Mouse (Mus musculus) layer of hippocampus, adult 9-10 months (tissue): Measurements from ENCODE around the gene Cfc1.
"Not testable (repeated sequence)": the region's sequence is repeated elsewhere in the genome, so short reads cannot be mapped to it uniquely, and the experiment has no call there.

Experiments used
- DNase-seq: peaks from one replicate; pipeline ENCODE4 v3.0.0; 2022; ENCODE audit warnings: low spot score

Gene Cfc1

DNA sequence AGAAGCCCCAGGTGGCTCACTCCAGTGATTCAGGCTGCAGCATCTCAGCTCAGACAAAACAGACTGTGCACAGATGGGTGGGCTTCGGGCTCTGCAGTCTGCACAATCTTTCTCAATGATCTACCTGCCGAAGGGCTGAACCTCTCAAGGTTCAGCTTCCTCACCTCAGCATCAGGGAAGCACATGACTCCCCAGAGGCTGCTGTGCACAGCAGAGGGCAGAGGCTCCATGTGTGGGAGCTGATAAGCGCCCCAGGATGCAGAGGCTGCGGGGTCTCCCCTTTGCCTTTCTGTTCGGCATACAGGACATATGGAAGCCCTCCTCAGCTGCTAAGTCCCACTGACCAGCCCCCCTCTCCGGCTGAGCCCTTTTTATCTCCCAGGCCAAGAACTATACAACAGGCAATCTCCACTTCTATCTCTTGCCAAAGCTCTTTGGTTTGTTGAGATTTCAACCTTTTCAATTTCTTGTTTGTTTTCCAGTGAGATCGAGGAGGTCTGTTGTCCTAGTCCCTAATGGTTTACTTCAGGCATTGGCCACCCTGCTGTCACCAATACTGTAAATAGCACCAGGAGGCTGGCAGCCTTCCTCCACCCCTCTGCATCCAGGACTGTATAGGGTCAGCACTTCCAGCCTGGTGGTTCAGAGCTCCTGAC is at the start of gene Cfc1:
Cfc1 (plus strand) TSS at position 606 of the 656 bp plus-strand sequence.
- DNase-seq, result not testable (repeated sequence)

DNA sequence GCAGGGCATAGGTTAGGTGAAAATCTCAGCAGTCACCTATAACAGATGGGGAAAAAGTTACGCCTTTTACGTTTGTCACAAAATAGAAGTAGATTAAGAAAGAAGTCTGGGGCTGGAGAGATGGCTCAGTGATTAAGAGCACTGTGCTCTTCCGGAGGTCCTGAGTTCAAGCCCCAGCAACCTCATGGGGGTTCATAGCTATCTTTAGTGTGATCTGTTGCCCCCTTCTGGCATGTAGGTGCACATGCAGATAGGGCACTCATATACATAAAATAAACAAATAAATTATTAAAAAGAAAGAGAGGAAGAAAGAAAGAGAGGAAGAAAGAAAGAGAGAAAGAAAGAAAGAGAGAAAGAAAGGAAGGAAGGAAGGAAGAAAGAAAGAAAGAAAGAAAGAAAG is 48.1 kb upstream of the Cfc1 start:
- no peak for DNase-seq

DNA sequence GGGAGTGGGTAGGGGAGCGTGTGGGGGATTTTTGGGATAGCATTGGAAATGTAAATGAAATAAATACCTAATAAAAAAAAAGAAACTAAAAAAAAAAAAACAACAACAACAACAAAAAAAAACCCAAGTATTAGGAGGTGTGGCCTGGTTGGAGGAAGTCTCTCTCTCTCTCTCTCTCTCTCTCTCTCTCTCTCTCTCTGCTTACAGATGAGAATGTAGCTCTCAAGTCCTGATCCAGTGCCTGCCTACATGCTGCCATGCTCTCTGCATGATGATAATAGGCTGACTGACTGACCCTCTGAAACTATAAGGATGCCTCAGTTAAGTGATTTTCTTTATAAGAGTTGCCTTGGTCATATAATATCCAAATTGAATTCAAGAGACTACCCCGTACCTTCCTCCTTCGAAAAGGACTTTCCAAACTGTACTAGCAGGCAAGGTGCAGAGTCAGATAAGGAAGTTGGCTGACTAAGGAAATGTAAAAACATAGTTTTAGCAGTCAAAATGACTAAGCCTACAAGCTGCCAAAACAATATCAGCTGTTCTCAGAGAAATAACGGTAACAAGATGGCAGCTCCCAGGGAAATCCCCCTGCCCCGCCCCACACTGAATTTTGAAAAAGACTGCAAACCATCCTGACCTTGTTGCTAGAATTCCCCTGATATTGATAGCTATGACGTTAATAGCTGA is 45.5 kb upstream of the Cfc1 start:
- no peak for DNase-seq

DNA sequence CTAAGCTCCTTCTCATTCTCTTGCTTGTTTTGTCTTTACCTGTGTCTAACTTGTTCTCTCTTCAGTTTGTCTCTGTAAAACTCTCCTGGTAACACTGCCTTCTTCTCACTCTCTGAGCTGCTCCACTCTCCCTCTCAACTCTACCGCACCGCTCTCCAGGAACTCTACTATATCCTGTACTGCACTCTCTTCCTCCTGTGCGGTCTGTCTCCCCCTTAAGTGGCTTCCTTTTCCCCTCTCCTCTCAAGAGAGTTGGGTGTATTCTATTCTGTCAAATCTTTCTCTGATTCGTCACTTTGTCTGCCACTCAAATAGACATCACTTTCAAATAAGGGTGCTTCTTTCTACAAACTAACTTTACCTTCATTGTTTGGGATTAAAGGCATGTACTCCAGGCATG is 44.0 kb upstream of the Cfc1 start:
- no peak for DNase-seq

DNA sequence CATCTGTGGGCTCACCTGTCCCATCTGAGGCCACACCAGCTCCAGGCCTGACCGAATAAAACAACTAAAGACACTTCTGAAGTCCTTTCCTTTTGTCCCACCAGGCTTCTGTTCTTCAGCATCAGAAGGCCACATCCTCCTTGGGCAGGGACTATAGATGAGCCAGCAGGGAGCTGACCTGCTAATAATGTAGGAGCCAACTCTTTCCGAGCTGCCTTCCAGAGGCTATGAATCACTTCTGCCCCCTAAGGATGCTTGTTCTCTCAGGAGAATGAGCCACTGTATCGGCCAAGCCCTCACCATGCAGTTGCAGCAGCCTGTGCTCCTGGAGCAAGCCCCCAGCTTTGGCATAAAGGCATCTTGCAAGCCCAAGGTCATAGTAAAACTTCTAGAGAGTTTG is 32.5 kb upstream of the Cfc1 start:
- DNase-seq, result no peak

DNA sequence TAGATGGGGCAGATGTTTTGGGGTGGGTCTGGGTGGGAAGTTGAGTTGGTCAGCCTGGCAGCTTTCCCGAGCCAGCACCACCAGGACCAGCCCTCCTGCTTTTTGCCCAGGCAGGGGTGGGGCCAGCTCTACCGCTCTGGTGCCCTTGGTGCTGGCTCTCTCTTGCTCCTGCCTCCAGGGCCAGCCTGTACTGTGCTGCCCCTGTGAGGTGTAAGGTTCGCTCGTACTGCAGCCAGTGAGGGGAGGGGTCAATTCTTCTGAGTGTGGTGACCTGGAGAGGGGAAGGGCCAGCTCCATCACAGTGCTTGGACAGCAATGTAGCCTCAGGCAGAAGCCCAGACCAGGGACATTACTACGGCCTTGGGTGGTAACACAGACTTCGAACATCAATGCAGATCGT is 30.1 kb upstream of the Cfc1 start:
- DNase-seq, result no peak

DNA sequence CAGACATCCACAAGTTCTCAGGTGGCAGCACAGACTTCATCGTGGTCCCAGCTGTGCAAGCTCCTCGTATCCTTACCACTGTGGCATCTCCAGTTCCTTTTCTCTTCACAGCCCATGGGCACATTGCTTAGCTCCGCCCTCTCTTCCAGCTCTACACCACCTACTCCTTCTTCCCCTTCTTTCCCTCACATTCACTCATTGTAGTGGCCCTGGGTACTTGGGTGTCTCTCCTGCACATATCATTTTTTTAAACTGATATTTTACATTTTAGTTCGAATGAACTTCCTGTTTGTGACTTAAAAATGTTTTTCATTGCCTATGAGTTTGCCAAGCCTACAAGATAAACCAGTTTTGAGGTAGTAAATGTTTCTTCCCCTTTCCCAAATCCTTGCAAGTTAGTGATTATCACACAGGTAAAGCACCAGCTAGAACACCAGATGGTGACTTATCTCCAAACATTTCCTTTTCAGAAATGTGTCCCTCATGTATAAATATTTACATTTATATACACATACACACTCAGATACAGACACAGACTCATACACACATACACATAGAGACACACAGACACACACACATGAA is 29.4 kb upstream of the Cfc1 start:
- no peak for DNase-seq

DNA sequence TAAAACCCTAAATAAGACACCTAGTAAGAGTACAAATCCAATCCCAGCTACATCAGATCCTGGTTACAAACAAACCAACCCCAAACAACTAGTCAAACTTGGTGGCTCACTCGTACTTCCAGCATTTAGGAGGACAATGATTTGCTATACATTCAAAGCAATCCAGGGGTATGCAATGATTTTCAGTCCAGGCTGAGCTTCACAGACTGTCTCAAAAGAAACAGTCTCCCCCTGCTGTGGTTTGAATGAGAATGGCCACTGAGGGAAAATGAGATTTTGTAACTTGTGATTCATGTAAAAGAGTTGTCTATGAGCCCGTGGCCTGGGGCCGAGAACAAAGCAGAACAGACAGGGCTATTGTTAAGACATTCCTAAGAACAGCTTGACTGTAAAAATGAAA is 27.5 kb upstream of the Cfc1 start:
- DNase-seq, result no peak

DNA sequence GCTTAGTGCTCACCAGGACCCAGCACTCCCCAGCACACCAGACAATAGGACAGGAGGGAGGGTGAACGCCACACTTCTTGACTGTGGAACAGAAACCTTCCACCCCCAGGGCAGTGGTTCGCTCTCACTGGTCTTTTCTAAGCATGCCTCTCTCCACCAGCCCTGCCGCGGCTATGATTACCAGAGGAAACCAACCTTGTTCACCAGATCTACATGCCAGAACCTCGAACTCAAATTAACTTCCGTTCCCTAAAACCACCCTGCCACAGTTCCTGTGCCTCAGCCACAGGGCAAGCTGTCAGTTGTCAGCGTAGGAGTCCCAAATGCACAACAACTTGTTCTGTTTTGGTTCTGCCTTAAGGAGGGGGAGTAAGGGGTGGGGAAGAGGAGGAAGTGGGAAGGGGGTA is 24.9 kb upstream of the Cfc1 start:
- DNase-seq, result no peak

DNA sequence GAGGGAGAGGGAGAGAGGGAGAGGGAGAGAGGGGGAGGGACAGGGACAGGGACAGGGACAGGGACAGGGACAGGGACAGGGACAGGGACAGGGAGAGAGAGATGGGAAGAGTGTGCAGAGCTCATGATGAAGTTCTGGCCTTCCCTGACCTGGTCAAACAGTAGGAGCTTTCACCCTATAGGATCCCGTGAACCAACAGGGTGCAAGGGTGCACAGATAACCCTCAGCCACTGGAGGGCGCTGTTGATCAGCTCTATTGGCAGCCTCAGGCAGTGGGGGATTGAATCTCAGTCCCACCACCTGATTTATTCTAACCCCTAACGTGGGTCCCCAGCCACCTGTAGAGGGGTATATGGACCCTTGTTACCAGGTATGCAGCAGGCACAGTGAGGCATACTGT is 24.4 kb upstream of the Cfc1 start:
- DNase-seq, result peak; percentile 22

DNA sequence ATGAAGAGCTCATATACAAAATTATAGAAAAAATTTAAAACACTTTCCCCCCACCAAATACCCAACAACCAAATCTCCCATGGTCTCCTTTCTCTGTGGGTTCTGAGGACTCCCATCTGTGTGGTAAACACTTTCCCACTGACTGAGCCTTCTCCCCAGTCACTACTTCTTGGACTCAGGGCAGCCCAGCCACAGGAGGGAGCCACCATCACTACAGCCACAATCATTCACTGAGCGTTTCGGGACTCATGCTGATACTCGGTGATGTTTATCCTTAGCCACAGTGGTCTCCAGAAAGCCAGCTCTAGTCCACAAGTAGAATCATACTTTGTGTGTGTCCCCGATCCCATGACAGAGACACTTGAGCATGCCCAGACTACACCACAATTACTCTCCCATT is 22.4 kb upstream of the Cfc1 start:
- DNase-seq, result no peak

DNA sequence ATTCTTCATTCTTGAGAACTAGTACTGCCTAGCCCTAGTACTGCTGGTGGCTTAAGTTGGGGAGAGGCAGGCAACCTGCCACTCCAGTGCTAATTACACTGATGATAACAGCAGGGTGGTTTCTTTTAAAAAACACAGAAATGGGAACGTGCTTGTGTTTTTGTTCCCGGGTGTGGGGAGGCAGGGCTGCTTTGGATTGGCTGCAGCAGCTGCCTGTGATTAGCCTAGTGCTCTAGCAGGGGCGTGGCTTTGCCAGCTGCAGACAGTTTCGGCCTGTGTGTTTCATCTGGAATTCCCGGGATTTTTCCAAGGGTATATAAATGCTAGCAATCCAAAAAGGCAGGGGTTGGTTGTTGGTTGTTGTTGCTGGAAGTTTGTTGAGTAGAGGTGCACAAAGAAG is 18.9 kb upstream of the Cfc1 start:
- no peak for DNase-seq

DNA sequence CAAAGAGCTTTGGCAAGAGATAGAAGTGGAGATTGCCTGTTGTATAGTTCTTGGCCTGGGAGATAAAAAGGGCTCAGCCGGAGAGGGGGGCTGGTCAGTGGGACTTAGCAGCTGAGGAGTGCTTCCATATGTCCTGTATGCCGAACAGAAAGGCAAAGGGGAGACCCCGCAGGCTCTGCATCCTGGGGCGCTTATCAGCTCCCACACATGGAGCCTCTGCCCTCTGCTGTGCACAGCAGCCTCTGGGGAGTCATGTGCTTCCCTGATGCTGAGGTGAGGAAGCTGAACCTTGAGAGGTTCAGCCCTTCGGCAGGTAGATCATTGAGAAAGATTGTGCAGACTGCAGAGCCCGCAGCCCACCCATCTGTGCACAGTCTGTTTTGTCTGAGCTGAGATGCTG is 18.2 kb upstream of the Cfc1 start:
- not testable (repeated sequence) for DNase-seq

DNA sequence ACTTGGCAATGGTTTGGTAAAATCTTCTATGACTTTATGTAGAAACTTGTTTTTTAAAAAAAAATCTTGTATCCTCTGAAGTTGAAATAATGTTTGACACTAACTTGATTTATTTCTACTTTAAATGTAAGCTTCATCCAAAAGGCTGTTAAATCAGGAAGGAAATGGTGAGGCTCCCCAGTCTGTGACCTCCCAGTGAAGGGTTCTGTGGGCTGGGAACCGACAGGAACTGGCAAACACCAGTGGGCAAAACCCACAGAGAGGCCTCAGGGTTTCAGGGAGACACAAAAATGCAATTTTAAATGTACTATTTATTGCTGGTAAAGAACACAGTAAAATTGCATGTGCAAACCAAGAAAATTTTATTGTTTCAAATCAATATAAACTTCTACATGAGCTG is 17.7 kb upstream of the Cfc1 start:
- not testable (repeated sequence) for DNase-seq

DNA sequence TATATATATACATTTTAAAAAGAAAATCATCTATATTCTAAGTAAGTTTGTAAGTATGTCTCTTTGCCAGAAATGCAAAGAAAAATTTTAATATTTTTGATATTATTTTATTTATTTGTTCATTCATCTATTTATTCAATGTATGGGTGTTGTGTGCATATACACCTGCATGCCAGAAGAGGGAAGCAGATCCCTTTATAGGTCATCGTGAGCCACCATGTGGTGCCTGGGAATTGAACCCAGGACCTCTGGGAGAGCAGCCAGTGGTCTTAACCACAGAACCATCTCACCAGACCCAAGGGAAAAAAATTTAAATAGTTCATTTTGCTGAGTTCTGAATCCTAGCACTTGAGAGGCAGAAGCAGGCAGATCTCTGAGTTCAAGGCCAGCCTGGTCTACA is 17.2 kb upstream of the Cfc1 start:
- DNase-seq, result no peak

DNA sequence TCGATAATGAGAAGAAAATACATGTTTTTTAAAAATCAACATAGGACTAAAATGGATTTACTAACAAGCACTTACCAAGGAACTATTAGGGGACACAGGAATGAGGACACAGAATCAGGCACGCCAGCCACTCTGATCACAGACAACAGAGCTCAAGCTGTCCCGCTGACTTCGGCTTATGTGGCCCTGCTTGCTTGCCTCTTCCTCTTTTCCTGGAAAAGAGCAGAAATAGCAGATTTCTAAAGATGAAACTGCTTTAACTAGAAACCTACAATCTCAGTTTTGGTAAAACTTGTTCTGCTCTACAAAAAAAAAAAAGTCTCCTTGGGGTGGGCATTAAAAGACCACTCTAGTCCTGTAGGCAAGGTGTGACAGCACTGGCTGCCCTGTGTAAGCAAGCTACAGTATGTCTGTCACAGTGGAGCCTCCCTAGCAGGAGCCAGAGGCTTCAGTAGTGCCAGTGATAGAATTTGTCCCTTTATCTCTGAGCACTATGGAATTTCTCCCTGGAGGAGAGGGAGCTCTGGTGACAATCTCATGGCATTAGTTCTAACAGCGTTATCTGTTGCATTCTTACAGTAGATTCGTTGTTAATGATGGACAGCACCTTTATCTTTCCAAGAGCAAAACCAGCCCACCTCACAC is 13.1 kb upstream of the Cfc1 start:
- DNase-seq, result no peak

DNA sequence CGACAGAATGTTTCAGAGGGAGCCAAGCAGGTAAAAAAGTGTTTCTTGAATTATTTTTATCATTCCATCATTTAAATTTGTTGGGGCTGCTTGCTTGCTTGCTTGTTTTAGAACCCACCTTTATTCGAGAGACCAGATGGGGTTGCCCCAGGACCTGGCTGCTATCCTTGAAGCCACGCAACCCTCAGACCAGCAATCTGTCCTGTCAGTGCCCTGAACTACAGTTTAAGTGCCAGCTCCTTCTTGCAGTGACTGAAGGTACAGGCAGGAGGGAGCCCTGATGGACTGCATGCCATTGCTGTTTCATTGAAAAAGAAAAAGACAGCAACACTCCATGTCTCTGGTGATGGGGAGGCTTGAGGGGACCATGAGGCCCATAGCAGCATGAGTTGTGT is 12.6 kb upstream of the Cfc1 start:
- no peak for DNase-seq

DNA sequence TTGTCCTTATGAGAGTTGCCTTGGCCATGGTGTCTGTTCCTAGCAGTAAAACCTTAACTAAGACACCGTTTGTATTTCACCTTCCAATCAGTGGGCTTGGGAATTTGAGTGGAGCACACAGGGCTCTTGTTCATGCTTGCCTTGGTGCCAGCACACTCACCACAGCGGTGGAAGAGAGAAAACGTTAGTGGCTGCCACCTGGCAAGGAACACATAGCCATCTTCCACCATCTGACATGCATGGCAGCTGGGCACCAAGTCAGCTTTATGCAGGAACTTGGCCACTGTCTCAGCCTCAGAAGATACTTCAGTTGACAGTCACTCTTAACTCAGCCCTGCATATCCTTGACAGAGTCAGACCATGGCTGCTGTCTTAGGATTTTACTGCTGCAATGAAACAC is 11.8 kb upstream of the Cfc1 start:
- no peak for DNase-seq

DNA sequence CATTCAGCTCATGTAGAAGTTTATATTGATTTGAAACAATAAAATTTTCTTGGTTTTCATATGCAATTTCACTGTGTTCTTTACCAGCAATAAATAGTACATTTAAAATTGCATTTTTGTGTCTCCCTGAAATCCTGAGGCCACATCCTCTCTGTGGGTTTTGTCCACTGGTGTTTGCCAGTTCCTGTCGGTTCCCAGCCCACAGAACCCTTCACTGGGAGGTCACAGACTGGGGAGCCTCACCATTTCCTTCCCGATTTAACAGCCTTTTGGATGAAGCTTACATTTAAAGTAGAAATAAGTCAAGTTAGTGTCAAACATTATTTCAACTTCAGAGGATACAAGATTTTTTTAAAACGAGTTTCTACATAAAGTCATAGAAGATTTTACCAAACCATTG is 874 bp upstream of the Cfc1 start:
- not testable (repeated sequence) for DNase-seq

DNA sequence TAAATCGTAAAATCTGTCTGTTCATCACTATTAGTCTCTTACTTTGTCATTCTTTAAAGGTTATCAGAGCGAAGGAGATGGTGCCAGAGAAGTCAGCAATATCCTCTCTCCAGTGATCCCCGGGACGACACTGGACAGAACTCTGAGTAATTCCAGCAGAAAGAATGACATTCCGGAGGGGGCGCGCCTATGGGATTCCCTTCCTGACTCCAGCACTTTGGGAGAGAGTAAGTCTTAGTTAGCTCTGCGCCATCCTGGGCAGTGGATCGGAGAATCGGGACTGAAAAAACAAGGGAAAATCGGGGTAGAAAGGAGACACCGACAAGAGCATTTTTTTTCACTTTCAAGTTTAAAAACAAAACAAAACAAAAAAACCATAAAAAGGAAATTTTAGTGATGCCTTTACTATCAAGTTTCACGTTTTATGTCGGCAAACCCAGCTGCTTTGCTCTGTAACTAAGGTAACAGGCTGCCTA is 881 bp downstream of the Cfc1 start:
- DNase-seq, result no peak

DNA sequence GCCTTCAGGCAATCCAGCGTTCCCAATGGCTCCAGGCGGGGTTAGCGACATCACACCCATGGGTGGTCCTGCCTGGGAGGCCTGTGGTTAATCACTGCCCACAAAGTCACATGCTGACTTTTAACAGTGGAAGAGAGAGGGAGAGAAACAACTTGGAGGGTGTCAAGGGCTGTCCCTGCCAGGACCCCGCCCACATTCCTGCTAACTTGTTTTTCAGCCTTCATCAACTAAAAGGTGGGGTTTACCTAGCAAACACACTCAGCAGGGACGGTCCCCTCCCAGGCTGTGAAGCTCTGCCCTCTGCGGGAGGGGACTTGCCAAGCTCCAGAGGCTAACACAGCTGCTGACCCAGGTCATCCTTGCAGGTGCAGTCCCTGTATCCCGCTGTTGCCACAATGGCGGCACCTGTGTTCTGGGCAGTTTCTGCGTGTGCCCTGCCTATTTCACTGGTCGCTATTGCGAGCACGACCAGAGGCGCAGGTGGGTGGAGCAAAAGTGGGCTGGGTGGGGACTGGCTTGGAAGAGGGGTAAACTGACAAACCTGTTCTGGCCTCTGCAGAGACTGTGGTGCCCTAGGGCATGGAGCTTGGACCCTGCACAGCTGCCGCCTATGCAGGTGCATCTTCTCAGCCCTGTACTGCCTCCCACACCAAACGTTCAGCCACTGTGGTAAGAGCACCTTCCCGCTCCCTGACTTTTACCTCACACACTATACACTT is 1.5 kb downstream of the Cfc1 start:
- DNase-seq, result no peak

DNA sequence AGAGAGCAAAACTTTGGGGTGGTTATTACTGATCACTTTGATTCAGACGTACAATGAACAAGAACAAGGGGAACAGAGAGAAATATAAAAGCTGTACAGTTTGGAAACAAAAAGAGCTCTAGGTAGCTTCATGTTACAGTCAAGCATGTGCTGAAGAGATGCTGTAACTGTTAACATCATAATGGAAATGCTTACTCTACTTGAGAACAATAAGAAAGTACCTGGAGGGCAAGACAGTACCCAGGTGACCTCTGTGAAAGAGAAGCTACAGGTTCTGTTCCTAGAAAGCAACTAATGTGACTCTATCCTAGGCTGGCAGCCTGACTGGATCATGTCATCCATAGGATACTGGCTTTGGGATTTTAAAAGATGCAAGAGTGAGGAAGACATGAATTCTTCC is 11.6 kb downstream of the Cfc1 start:
- no peak for DNase-seq
